Mouse (Mus musculus) olfactory bulb, adult 2 months (tissue): ENCODE results near the gene Lamtor1.

Experiments used
- CTCF ChIP-seq: fragments of 200-500 bp; IDR thresholded peaks from 2 replicates; pipeline ENCODE4 v1.5.1; 2012; ENCODE audit warnings: low read depth, mild to moderate bottlenecking, low read length, moderate library complexity; ENCODE audit not compliant: insufficient read depth
- POLR2A ChIP-seq: fragments of 200-500 bp; IDR thresholded peaks from 2 replicates; pipeline ENCODE4 v1.6.1; 2012; ENCODE audit warnings: mild to moderate bottlenecking, low read depth, low read length, moderate library complexity; ENCODE audit not compliant: insufficient read depth

DNA sequence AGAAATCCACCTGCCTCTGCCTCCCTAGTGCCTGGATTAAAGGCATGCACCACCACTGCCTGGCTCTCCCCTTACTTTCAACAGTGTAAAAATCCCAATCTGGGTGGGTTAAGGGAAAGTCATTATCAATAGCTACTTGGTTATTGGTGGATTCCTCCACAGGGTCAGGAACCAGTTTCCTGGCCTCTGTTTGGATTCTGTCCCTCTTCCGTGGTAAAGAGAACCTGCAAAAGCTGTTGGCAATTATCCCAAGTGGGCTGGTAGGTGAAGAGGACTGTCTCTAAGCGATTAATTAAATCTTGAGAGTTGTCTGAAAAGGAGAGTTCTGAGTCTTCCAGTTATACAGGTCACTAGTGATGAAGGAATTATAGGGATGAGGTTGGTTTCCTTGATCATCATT lies 32.6 kb downstream of the Lamtor1 start:
- no peak for TF ChIP-seq CTCF
- TF ChIP-seq POLR2A: no peak
